Comparison of ENCODE assay signal across 25 mouse cellular contexts in the genomic region with DNA sequence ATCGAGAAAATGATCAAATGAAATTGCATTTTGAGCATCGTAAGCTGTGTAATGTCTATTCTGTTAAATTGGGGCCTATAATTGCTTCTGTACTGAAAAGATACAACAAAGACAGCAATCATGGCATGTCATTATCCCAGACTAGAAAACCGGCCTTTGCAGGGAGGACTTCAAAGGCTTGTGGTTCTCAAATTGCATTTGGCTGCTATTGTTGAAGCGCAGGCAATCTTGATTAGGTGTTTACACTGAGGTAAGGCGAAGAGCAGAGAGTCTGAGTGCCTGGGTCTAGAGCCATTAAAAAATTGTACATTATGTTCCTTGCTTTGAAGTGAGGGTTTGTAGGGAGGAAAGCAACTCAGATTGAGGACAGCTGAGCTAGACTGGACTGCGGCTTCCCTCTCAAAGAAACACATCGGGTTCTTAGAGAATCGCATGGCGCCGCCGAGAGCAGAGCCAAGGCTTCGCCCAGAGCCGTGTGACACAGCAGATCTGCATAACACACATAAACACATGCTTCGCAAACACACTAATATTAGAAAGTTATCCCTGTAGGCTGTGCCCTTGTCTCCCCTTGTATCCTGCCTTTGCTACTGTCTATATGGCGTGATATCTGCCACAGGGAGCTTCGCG. TPM values are rescaled to one million over a fixed set of nuclear protein-coding genes. Genes with fewer than 3 reads are reported as not detected.
DNase-seq lines count a peak whose midpoint lies in the region; ATAC-seq and TF ChIP-seq lines count a peak whose summit lies in the region.
"Had no signal": no experiment of that assay in that cellular context is flagged by ENCODE, and none has a peak within 500 bp of the region (broad histone marks: within the 10 kb centered on the region; RNA-seq: fewer than 3 reads in every experiment).

No protein-coding gene starts in this region.

- ATAC-seq in heart, embryonic 12.5 days (ENCODE audit: insufficient number of reproducible peaks, low FRiP score): no peak
- no peak for ATAC-seq in midbrain, embryonic 16.5 days
- ATAC-seq in forebrain, embryonic 13.5 days: no peak
- ATAC-seq in forebrain, postnatal 0 days: no peak
- ATAC-seq: hindbrain, embryonic 16.5 days; inflammation-experienced regulatory T-cells, adult 6 months; intestine, postnatal 0 days had no signal

- no peak overlapping the region for H3K9ac ChIP-seq in heart, embryonic 12.5 days
- no peak overlapping the region for H3K9ac ChIP-seq in midbrain, embryonic 16.5 days (ENCODE audit: low read depth, low read length)
- H3K9ac ChIP-seq in forebrain, embryonic 13.5 days: no peak overlapping the region
- H3K9ac ChIP-seq in forebrain, postnatal 0 days: no peak overlapping the region
- H3K9ac ChIP-seq: embryonic facial prominence, embryonic 13.5 days; hindbrain, embryonic 12.5 days had no signal

- no peaks in the 10 kb centered on the region for H3K9me3 ChIP-seq in heart, embryonic 12.5 days (replicated peaks)
- no peaks in the 10 kb centered on the region for H3K9me3 ChIP-seq in midbrain, embryonic 16.5 days (replicated peaks; ENCODE audit: control insufficient read depth, low read length, poor library complexity, severe bottlenecking)
- no peaks in the 10 kb centered on the region for H3K9me3 ChIP-seq in midbrain, embryonic 10.5 days (replicated peaks)
- H3K9me3 ChIP-seq in forebrain, embryonic 13.5 days (replicated peaks): no peaks in the 10 kb centered on the region
- H3K9me3 ChIP-seq in forebrain, postnatal 0 days (ENCODE audit: low read length): no peaks in the 10 kb centered on the region
- H3K9me3 ChIP-seq: embryonic facial prominence, embryonic 13.5 days; hindbrain, embryonic 12.5 days had no signal

- no peak overlapping the region for H3K4me3 ChIP-seq in heart, embryonic 12.5 days
- no peak overlapping the region for H3K4me3 ChIP-seq in midbrain, embryonic 16.5 days (ENCODE audit: low read depth, low read length)
- H3K4me3 ChIP-seq in midbrain, embryonic 10.5 days: no peak overlapping the region
- no peak overlapping the region for H3K4me3 ChIP-seq in forebrain, embryonic 13.5 days
- H3K4me3 ChIP-seq in forebrain, postnatal 0 days (ENCODE audit: low read depth, low read length): no peak overlapping the region
- H3K4me3 ChIP-seq: embryonic facial prominence, embryonic 13.5 days; hindbrain, embryonic 12.5 days had no signal

- peak; percentile 75 for DNase-seq in heart, adult 11 months
- DNase-seq in midbrain, embryonic 10.5 days (ENCODE audit: low spot score): no peak
- DNase-seq in forebrain, postnatal 0 days: peak; percentile 32
- DNase-seq in spleen, postnatal 14 days (ENCODE audit: low spot score in 2 of 2): no peak
- no peak for DNase-seq in cerebellum, adult 11 months
- DNase-seq: adrenal gland, postnatal 10 days; cerebellum, adult 2 months; cerebellum, postnatal 10 days; embryo, embryonic 11 days; gastrocnemius, postnatal 25 days; heart, postnatal 10 days; heart, postnatal 4 days had no signal

- WGBS in heart, embryonic 12.5 days: 76% methylated on average over 17 of the region's 17 CpGs
- WGBS in midbrain, embryonic 16.5 days: 65% methylated on average over 17 of the region's 17 CpGs
- 78% methylated on average over 17 of the region's 17 CpGs for WGBS in midbrain, embryonic 10.5 days
- WGBS in forebrain, embryonic 13.5 days: 47% methylated on average over 17 of the region's 17 CpGs
- 39% methylated on average over 17 of the region's 17 CpGs for WGBS in forebrain, postnatal 0 days

- H3K27ac ChIP-seq in heart, embryonic 12.5 days (ENCODE audit: poor library complexity, severe bottlenecking): no peak overlapping the region
- H3K27ac ChIP-seq in midbrain, embryonic 16.5 days (ENCODE audit: low read length): peak overlapping the region; percentile 19; the same call in 1 of the 2 replicates
- H3K27ac ChIP-seq in midbrain, embryonic 10.5 days (replicated peaks): no peak overlapping the region
- peak overlapping the region; percentile 49 for H3K27ac ChIP-seq in forebrain, embryonic 13.5 days
- H3K27ac ChIP-seq in forebrain, postnatal 0 days (ENCODE audit: low read depth, low read length): no peak overlapping the region
- H3K27ac ChIP-seq: embryonic facial prominence, embryonic 13.5 days; hindbrain, embryonic 12.5 days had no signal

- no peak for TF ChIP-seq CTCF in forebrain, postnatal 0 days (IDR thresholded peaks at IDR 0.05; ENCODE audit: low read depth)

- no peaks in the 10 kb centered on the region for H3K27me3 ChIP-seq in heart, embryonic 12.5 days (replicated peaks)
- H3K27me3 ChIP-seq in midbrain, embryonic 16.5 days (ENCODE audit: control insufficient read depth, insufficient read depth, low read depth, low read length): no peaks in the 10 kb centered on the region
- H3K27me3 ChIP-seq in midbrain, embryonic 10.5 days (ENCODE audit: low read depth, poor library complexity, severe bottlenecking): no peaks in the 10 kb centered on the region; the same call in 1 of the 2 replicates
- no peaks in the 10 kb centered on the region for H3K27me3 ChIP-seq in forebrain, embryonic 13.5 days
- H3K27me3 ChIP-seq in forebrain, postnatal 0 days (ENCODE audit: insufficient read depth, low read length): no peaks in the 10 kb centered on the region
- H3K27me3 ChIP-seq: embryonic facial prominence, embryonic 13.5 days; hindbrain, embryonic 12.5 days had no signal

- H3K4me1 ChIP-seq in heart, embryonic 12.5 days (replicated peaks): peaks cover 10% of the 10 kb centered on the region; the same call in 1 of the 2 replicates
- H3K4me1 ChIP-seq in midbrain, embryonic 16.5 days (ENCODE audit: control insufficient read depth, insufficient read depth, low read length): peaks cover 4% of the 10 kb centered on the region; the same call in 1 of the 2 replicates
- H3K4me1 ChIP-seq in midbrain, embryonic 10.5 days: peaks cover 5% of the 10 kb centered on the region; the same call in 1 of the 2 replicates
- peaks cover 9% of the 10 kb centered on the region for H3K4me1 ChIP-seq in forebrain, embryonic 13.5 days
- H3K4me1 ChIP-seq in forebrain, postnatal 0 days (ENCODE audit: insufficient read depth): 0 out of 2 replicates have a peak, but pooled peaks cover 2% of the 10 kb centered on the region
- H3K4me1 ChIP-seq: embryonic facial prominence, embryonic 13.5 days; hindbrain, embryonic 12.5 days had no signal

- no peak overlapping the region for H3K4me2 ChIP-seq in heart, embryonic 12.5 days
- H3K4me2 ChIP-seq in midbrain, embryonic 16.5 days (ENCODE audit: low read length): no peak overlapping the region
- peak overlapping the region; percentile 24; the same call in 1 of the 2 replicates for H3K4me2 ChIP-seq in forebrain, embryonic 13.5 days
- no peak overlapping the region for H3K4me2 ChIP-seq in forebrain, postnatal 0 days (ENCODE audit: low read depth)
- H3K4me2 ChIP-seq: embryonic facial prominence, embryonic 13.5 days; hindbrain, embryonic 12.5 days had no signal

- H3K36me3 ChIP-seq in heart, embryonic 12.5 days: no peaks in the 10 kb centered on the region
- no peaks in the 10 kb centered on the region for H3K36me3 ChIP-seq in midbrain, embryonic 16.5 days (ENCODE audit: control insufficient read depth, insufficient read depth, low read length)
- H3K36me3 ChIP-seq in midbrain, embryonic 10.5 days: no peaks in the 10 kb centered on the region
- H3K36me3 ChIP-seq in forebrain, embryonic 13.5 days (ENCODE audit: poor library complexity, severe bottlenecking): no peaks in the 10 kb centered on the region
- H3K36me3 ChIP-seq in forebrain, postnatal 0 days (ENCODE audit: insufficient read depth): no peaks in the 10 kb centered on the region
- H3K36me3 ChIP-seq: embryonic facial prominence, embryonic 13.5 days; hindbrain, embryonic 12.5 days had no signal

RNA-seq across cellular contexts. Expression of a gene that starts 36.5 kb away (rescaled TPM):
- polyA plus RNA-seq in heart, embryonic 12.5 days (2016; fragmentation: Nextera tagmentation; extraction: Ambion mirVana): not detected in 2 replicates
- polyA plus RNA-seq in midbrain, embryonic 16.5 days (2015; fragmentation: Nextera tagmentation; extraction: Ambion mirVana): 1.1 and 1.2 TPM in 2 replicates
- 1.5 and 2.1 TPM in 2 replicates for polyA plus RNA-seq in midbrain, embryonic 10.5 days (2016; fragmentation: Nextera tagmentation; extraction: Ambion mirVana)
- polyA plus RNA-seq in forebrain, embryonic 13.5 days (2015; fragmentation: Nextera tagmentation; extraction: Ambion mirVana): 0.48 and 0.57 TPM in 2 replicates
- 0.46 and 1.0 TPM in 2 replicates for total RNA-seq in forebrain, postnatal 0 days (2014; rRNA removed)
- polyA plus RNA-seq in forebrain, postnatal 0 days (2015; fragmentation: Nextera tagmentation; extraction: Ambion mirVana): 0.53 and 1.1 TPM in 2 replicates
- total RNA-seq: common myeloid progenitor, adult 5-6 weeks; gastrocnemius, postnatal 25 days; granulocyte monocyte progenitor cell, adult 5-6 weeks; heart, postnatal 10 days; heart, postnatal 4 days; MEL had no signal
- polyA plus RNA-seq: C2C12; embryonic facial prominence, embryonic 13.5 days; heart, embryonic 14.5 days; inflammation-experienced regulatory T-cells, adult 6 months had no signal

RNA-seq across cellular contexts. Expression of a gene that starts 53.5 kb away (rescaled TPM):
- not detected in 2 replicates for polyA plus RNA-seq in heart, embryonic 12.5 days (2016; fragmentation: Nextera tagmentation; extraction: Ambion mirVana)
- polyA plus RNA-seq in midbrain, embryonic 16.5 days (2015; fragmentation: Nextera tagmentation; extraction: Ambion mirVana): 1.8 and 2.5 TPM in 2 replicates
- polyA plus RNA-seq in midbrain, embryonic 10.5 days (2016; fragmentation: Nextera tagmentation; extraction: Ambion mirVana): 0.15 and 0.83 TPM in 2 replicates
- polyA plus RNA-seq in forebrain, embryonic 13.5 days (2015; fragmentation: Nextera tagmentation; extraction: Ambion mirVana): 0.69 and 1.6 TPM in 2 replicates
- total RNA-seq in forebrain, postnatal 0 days (2014; rRNA removed): 1.2 and 1.3 TPM in 2 replicates
- 0.40 and 1.0 TPM in 2 replicates for polyA plus RNA-seq in forebrain, postnatal 0 days (2015; fragmentation: Nextera tagmentation; extraction: Ambion mirVana)
- total RNA-seq: adrenal gland, postnatal 10 days; common myeloid progenitor, adult 5-6 weeks; gastrocnemius, postnatal 25 days; granulocyte monocyte progenitor cell, adult 5-6 weeks; heart, postnatal 10 days; heart, postnatal 4 days; MEL had no signal
- polyA plus RNA-seq: C2C12; embryonic facial prominence, embryonic 13.5 days; heart, embryonic 14.5 days; hindbrain, embryonic 12.5 days; hindbrain, embryonic 16.5 days; inflammation-experienced regulatory T-cells, adult 6 months; intestine, postnatal 0 days had no signal

Comparison
In these comparisons a context has a peak if more than half of its experiments do, and no peak if none do; other contexts are left out.
1. H3K27ac ChIP-seq: peak in midbrain, embryonic 16.5 days (single experiment) and forebrain, embryonic 13.5 days (single experiment); none in heart, embryonic 12.5 days (single experiment), midbrain, embryonic 10.5 days (single experiment) and forebrain, postnatal 0 days (single experiment).
2. DNase-seq: peak in heart, adult 11 months (single experiment) and forebrain, postnatal 0 days (single experiment); none in midbrain, embryonic 10.5 days (single experiment), spleen, postnatal 14 days (0 of 2) and cerebellum, adult 11 months (single experiment).